Comparison of ENCODE assay signal across 8 mouse cellular contexts in genomic region chr13:13968629-13969111, GRCm38 (mm10). TPM values are rescaled to one million over a fixed set of nuclear protein-coding genes. Genes with fewer than 3 reads are reported as not detected.
DNase-seq lines count a peak whose midpoint lies in the region; ATAC-seq and TF ChIP-seq lines count a peak whose summit lies in the region.

No protein-coding gene starts in this region.

- TF ChIP-seq CTCF in embryonic fibroblast, embryonic 13.5 days (IDR thresholded peaks at IDR 0.05; ENCODE audit: borderline replicate concordance, insufficient read depth, low read length), result no peak

- 26% methylated on average over 4 of the region's 4 CpGs for WGBS in liver, embryonic 15.5 days (ENCODE audit: insufficient replicate concordance)
- whole genome bisulfite sequencing in neural tube, embryonic 15.5 days, result 91% methylated on average over 4 of the region's 4 CpGs

- no peaks in the 10 kb centered on the region for H3K27me3 ChIP-seq in liver, embryonic 15.5 days
- H3K27me3 ChIP-seq in neural tube, embryonic 15.5 days (replicated peaks), result no peaks in the 10 kb centered on the region

- H3K9me3 ChIP-seq in liver, embryonic 15.5 days (replicated peaks), result no peaks in the 10 kb centered on the region
- no peaks in the 10 kb centered on the region for H3K9me3 ChIP-seq in neural tube, embryonic 15.5 days (replicated peaks)

- peak overlapping the region; percentile 48 for H3K4me2 ChIP-seq in liver, embryonic 15.5 days
- H3K4me2 ChIP-seq in neural tube, embryonic 15.5 days, result no peak overlapping the region

- no peak; the same call in 1 of the 2 replicates for TF ChIP-seq POLR2A in embryonic fibroblast, embryonic 13.5 days (IDR thresholded peaks at IDR 0.05; ENCODE audit: low read depth, low read length)

- H3K36me3 ChIP-seq in liver, embryonic 15.5 days (replicated peaks), result peaks cover 43% of the 10 kb centered on the region
- H3K36me3 ChIP-seq in neural tube, embryonic 15.5 days, result peaks cover 18% of the 10 kb centered on the region; the same call in 1 of the 2 replicates

- peak overlapping the region; percentile 79 for H3K27ac ChIP-seq in embryonic fibroblast, embryonic 13.5 days (ENCODE audit: insufficient read depth, low read length)
- peak overlapping the region; percentile 86 for H3K27ac ChIP-seq in liver, embryonic 15.5 days (replicated peaks)
- no peak overlapping the region for H3K27ac ChIP-seq in neural tube, embryonic 15.5 days (replicated peaks)

- peak overlapping the region; percentile 13; the same call in 1 of the 2 replicates for H3K9ac ChIP-seq in liver, embryonic 15.5 days
- no peak overlapping the region for H3K9ac ChIP-seq in neural tube, embryonic 15.5 days (replicated peaks)

- ATAC-seq in liver, embryonic 15.5 days (ENCODE audit: insufficient read depth), result peak; percentile 96
- ATAC-seq in neural tube, embryonic 15.5 days (ENCODE audit: low FRiP score), result no peak

- DNase-seq in urinary bladder, postnatal 14 days (ENCODE audit: low spot score), result peak; percentile 50
- DNase-seq in urinary bladder, adult 2 months (ENCODE audit: low spot score), result no peak
- DNase-seq in urinary bladder, postnatal 36 days (ENCODE audit: low spot score in 2 of 2), result peak; percentile 23 to 44
- DNase-seq in cerebellum, adult 9-11 months, result no peak
- DNase-seq in neural tube, embryonic 10.5 days (ENCODE audit: extremely low spot score, low spot score), result no peak

- no peak overlapping the region for H3K4me3 ChIP-seq in embryonic fibroblast, embryonic 13.5 days (ENCODE audit: insufficient read depth, low read length)
- H3K4me3 ChIP-seq in liver, embryonic 15.5 days (replicated peaks), result no peak overlapping the region
- H3K4me3 ChIP-seq in neural tube, embryonic 15.5 days (replicated peaks), result no peak overlapping the region

- H3K4me1 ChIP-seq in embryonic fibroblast, embryonic 13.5 days (ENCODE audit: control insufficient read depth, insufficient read depth, low read length), result peaks cover 5% of the 10 kb centered on the region; the same call in 1 of the 2 replicates
- peaks cover 38% of the 10 kb centered on the region for H3K4me1 ChIP-seq in liver, embryonic 15.5 days (replicated peaks)
- H3K4me1 ChIP-seq in neural tube, embryonic 15.5 days, result no peaks in the 10 kb centered on the region

RNA-seq across cellular contexts. Expression of gene B3galnt2, which starts 14.4 kb away (rescaled TPM):
- 35.2 and 43.8 TPM in 2 replicates for polyA plus RNA-seq in urinary bladder, adult 2 months (2012; rRNA removed)
- polyA plus RNA-seq in embryonic fibroblast, embryonic 13.5 days (2011; ENCODE audit: insufficient read length, low read depth, missing spikeins), result 41.1 and 44.5 TPM in 2 replicates
- 25.2 and 28.0 TPM in 2 replicates for polyA plus RNA-seq in liver, embryonic 15.5 days (2015; fragmentation: Nextera tagmentation; extraction: Ambion mirVana)
- 17.0 and 20.1 TPM in 2 replicates for polyA plus RNA-seq in neural tube, embryonic 15.5 days (2015; fragmentation: Nextera tagmentation; extraction: Ambion mirVana)

Comparison
In these comparisons a context has a peak if more than half of its experiments do, and no peak if none do; other contexts are left out.
1. DNase-seq: peak in urinary bladder, postnatal 14 days (single experiment) and urinary bladder, postnatal 36 days (2 of 2); none in urinary bladder, adult 2 months (single experiment), cerebellum, adult 9-11 months (single experiment) and neural tube, embryonic 10.5 days (single experiment).